Mouse (Mus musculus) bone marrow macrophage, adult 2 months (primary cell): ENCODE measurements around the gene Tox2.

ENCODE experiments used
- CTCF ChIP-seq: IDR thresholded peaks from 2 replicates; pipeline ENCODE4 v1.5.1; 2012; ENCODE audit warnings: low read depth, mild to moderate bottlenecking, low read length, moderate library complexity
- POLR2A ChIP-seq: IDR thresholded peaks from 2 replicates; pipeline ENCODE4 v1.6.1; 2012; ENCODE audit warnings: mild to moderate bottlenecking, low read depth, low read length, borderline replicate concordance

GRCm38 (mm10) chr2:163284856-163285255 is 81.9 kb downstream of the Tox2 start:
- no peak for TF ChIP-seq CTCF
- TF ChIP-seq POLR2A: no peak
